Mouse (Mus musculus) limb, embryonic 15.5 days (tissue): ENCODE results near the gene Fam57a. TPM values are rescaled to one million over a fixed set of nuclear protein-coding genes. Genes with fewer than 3 reads are reported as not detected.
"Not testable (repeated sequence)": the region's sequence is repeated elsewhere in the genome, so short reads cannot be mapped to it uniquely, and the experiment has no call there.

Source experiments
- ATAC-seq: fragments of 200-750 bp; cut with Nextera tagmentation; 2 replicates; pipeline ENCODE4 v1.8.0; 2017; ENCODE audit warnings: low read depth, moderate TSS enrichment; ENCODE audit not compliant: insufficient number of reproducible peaks, low FRiP score, low TSS enrichment
- H3K27ac ChIP-seq: fragments of 300-500 bp; sonication (generic); 2 replicates; pipeline ENCODE4 v1.5.1; 2015; ENCODE audit warnings: moderate library complexity, mild to moderate bottlenecking, inconsistent platforms
- H3K27me3 ChIP-seq: fragments of 300-500 bp; sonication (generic); 2 replicates; pipeline ENCODE4 v1.6.1; 2015; ENCODE audit warnings: inconsistent platforms
- H3K36me3 ChIP-seq: fragments of 300-500 bp; sonication (generic); 2 replicates; pipeline ENCODE4 v1.6.1; 2015; ENCODE audit warnings: inconsistent platforms
- H3K4me1 ChIP-seq: fragments of 300-500 bp; sonication (generic); 2 replicates; pipeline ENCODE4 v1.6.1; 2015; ENCODE audit warnings: inconsistent platforms
- H3K4me2 ChIP-seq: fragments of 300-500 bp; sonication (generic); 2 replicates; pipeline ENCODE4 v1.6.1; 2015; ENCODE audit warnings: mild to moderate bottlenecking, inconsistent platforms
- H3K4me3 ChIP-seq: fragments of 300-500 bp; sonication (generic); 2 replicates; pipeline ENCODE4 v1.5.1; 2015; ENCODE audit warnings: mild to moderate bottlenecking, inconsistent platforms
- H3K9ac ChIP-seq: fragments of 300-500 bp; sonication (generic); 2 replicates; pipeline ENCODE4 v1.6.1; 2015; ENCODE audit warnings: inconsistent platforms
- H3K9me3 ChIP-seq: fragments of 300-500 bp; sonication (generic); 2 replicates; pipeline ENCODE4 v1.6.1; 2016; ENCODE audit warnings: inconsistent platforms
- WGBS: fragments of 180-500 bp; shearing (Covaris S2); methylation state at CpG from one replicate; pipeline ENCODE4 v1.1.7; 2015; 5-methylcytosine and 5-hydroxymethylcytosine counted together
- polyA plus RNA-seq: library from polyadenylated mRNA; unstranded; fragments of >200 nt; fragmentation: Nextera tagmentation; extraction: Ambion mirVana; gene quantifications from 2 replicates; pipeline ENCODE4 v1.2.1, GENCODE M21; 2015

Gene Fam57a
- polyA plus RNA-seq, 1 experiment from 2014 or later = 98.1 TPM

- H3K9me3 ChIP-seq = no peaks in the 10 kb centered on the region
- H3K4me2 ChIP-seq = no peak overlapping the region
- 50% methylated on average over 8 of the region's 8 CpGs for WGBS
- H3K27me3 ChIP-seq = no peaks in the 10 kb centered on the region
- no peak overlapping the region for H3K27ac ChIP-seq
- H3K36me3 ChIP-seq = no peaks in the 10 kb centered on the region
- no peak overlapping the region for H3K9ac ChIP-seq
- no peak overlapping the region for H3K4me3 ChIP-seq
- no peak for ATAC-seq
- H3K4me1 ChIP-seq = peaks cover 3% of the 10 kb centered on the region; the same call in 1 of the 2 replicates
Measured at GRCm38 (mm10) chr11:76196275-76196976, 17.0 kb downstream of the Fam57a start.

DNA sequence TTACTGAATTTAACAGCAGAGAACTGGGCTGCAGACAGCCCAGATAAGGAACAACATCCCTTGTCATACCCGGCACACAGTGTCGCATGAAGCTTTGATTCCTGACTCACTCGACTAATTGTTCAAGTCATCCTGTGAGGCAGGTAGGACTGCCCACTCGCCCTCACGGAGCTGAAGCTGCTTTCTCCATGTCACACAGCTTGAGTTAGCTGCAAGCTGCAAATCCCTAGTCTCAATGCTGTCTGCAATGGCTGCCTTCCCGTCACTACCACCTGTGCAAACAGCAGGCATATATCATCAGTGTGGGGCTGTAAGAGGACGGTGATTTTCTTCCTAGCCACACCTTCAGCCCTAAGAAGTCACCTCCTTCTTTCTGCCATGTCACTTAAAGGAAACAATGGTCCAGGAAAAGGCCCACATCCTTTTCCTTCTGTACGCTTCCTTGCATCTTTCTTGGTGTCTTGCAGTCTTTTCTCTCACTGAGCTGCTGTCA, 17.6 kb downstream of the Fam57a start:
- no peak for ATAC-seq
- H3K36me3 ChIP-seq = no peaks in the 10 kb centered on the region
- H3K4me1 ChIP-seq = peaks cover 7% of the 10 kb centered on the region; the same call in 1 of the 2 replicates
- no peaks in the 10 kb centered on the region for H3K9me3 ChIP-seq
- H3K27me3 ChIP-seq = no peaks in the 10 kb centered on the region
- no peak overlapping the region for H3K27ac ChIP-seq
- H3K4me3 ChIP-seq = no peak overlapping the region
- H3K4me2 ChIP-seq = no peak overlapping the region
- 52% methylated on average over 8 of the region's 8 CpGs for WGBS
- H3K9ac ChIP-seq = no peak overlapping the region

- H3K36me3 ChIP-seq = peaks cover 23% of the 10 kb centered on the region
- peak; percentile 97 for ATAC-seq
- peak overlapping the region; percentile 88 for H3K4me3 ChIP-seq
- H3K4me2 ChIP-seq = peak overlapping the region; percentile 88
- H3K27me3 ChIP-seq = no peaks in the 10 kb centered on the region
- no peaks in the 10 kb centered on the region for H3K9me3 ChIP-seq
- under 1% methylated on average over 84 of the region's 90 CpGs for WGBS
- peaks cover 16% of the 10 kb centered on the region for H3K4me1 ChIP-seq
- peak overlapping the region; percentile 89 for H3K27ac ChIP-seq
- peak overlapping the region; percentile 81 for H3K9ac ChIP-seq
Measured at GRCm38 (mm10) chr11:76201761-76202674, 22.5 kb downstream of the Fam57a start.

DNA sequence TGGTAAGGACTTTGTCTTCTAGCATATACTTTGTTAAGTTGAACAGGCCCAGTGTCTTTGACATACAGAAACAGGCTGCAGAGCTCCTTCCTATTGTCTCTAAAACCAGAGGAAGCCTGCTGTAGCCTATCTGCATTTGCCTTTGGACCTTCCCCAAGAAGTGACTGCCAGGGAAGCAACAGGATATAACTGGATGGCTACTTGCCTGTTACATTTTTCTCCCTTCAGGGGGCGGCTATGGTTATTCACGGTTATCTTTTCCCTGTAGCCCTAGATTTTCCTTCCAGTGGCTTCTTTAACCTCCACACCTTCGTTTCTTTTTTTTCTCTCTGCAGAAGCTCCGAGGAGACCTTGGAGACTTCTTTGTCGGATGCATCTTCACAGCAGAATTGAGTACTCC, 27.3 kb downstream of the Fam57a start:
- H3K27ac ChIP-seq = no peak overlapping the region
- H3K4me2 ChIP-seq = no peak overlapping the region
- 91% methylated on average over 5 of the region's 5 CpGs for WGBS
- H3K4me3 ChIP-seq = no peak overlapping the region
- ATAC-seq = no peak
- H3K9me3 ChIP-seq = no peaks in the 10 kb centered on the region
- H3K36me3 ChIP-seq = peaks cover 56% of the 10 kb centered on the region
- H3K4me1 ChIP-seq = peaks cover 13% of the 10 kb centered on the region
- H3K27me3 ChIP-seq = no peaks in the 10 kb centered on the region
- H3K9ac ChIP-seq = no peak overlapping the region

- Histone ChIP-seq H3K4me1 (peaks cover 4% of the 10 kb centered on the region; the same call in 1 of the 2 replicates), H3K4me2 (no peak overlapping the region), H3K27ac (peak overlapping the region; percentile 22; the same call in 1 of the 2 replicates), H3K9ac (no peak overlapping the region), H3K9me3 (no peaks in the 10 kb centered on the region), H3K36me3 (peaks cover 74% of the 10 kb centered on the region), H3K27me3 (no peaks in the 10 kb centered on the region), H3K4me3 (no peak overlapping the region)
- no peak for ATAC-seq
- 74% methylated on average over 13 of the region's 13 CpGs for WGBS
Measured at GRCm38 (mm10) chr11:76210228-76210985, 30.9 kb downstream of the Fam57a start.

GRCm38 (mm10) chr11:76211595-76211994, 32.1 kb downstream of the Fam57a start:
- Histone ChIP-seq H3K4me1 (peaks cover 15% of the 10 kb centered on the region), H3K36me3 (peaks cover 63% of the 10 kb centered on the region)
- not testable (repeated sequence) for H3K27ac ChIP-seq, H3K4me3 ChIP-seq, H3K9me3 ChIP-seq, ATAC-seq, H3K4me2 ChIP-seq, H3K27me3 ChIP-seq, H3K9ac ChIP-seq
- WGBS = 96% methylated on average over 6 of the region's 6 CpGs

DNA sequence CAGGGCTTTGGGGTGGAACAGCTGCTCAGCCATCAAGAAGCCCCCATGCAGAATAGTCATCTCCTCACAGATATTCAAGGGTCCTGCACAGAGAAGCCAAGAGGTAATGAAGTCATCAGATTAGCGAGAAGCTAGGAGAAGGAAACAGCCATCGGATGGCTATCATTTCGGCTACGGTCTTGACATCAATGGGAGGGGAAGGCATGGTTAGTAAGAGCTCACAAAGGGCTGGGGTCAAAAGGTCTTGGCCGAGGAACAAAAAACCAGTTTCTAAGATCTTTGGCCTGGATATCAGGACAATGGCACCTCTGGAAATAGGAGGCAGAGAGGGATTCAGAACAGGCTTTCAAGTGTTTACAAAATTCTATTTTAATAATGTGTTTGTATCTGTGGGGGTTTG, 34.4 kb downstream of the Fam57a start:
- peaks cover 43% of the 10 kb centered on the region for H3K36me3 ChIP-seq
- WGBS = 88% methylated on average over 5 of the region's 5 CpGs

GRCm38 (mm10) chr11:76215011-76215410, 35.5 kb downstream of the Fam57a start:
- Histone ChIP-seq H3K9ac (no peak overlapping the region), H3K9me3 (no peaks in the 10 kb centered on the region), H3K4me3 (no peak overlapping the region), H3K27ac (no peak overlapping the region), H3K36me3 (peaks cover 44% of the 10 kb centered on the region), H3K27me3 (no peaks in the 10 kb centered on the region), H3K4me1 (peaks cover 17% of the 10 kb centered on the region), H3K4me2 (no peak overlapping the region)
- ATAC-seq = no peak
- WGBS = 96% methylated on average over 2 of the region's 2 CpGs

More for the DNA sequence above, 34.4 kb downstream of the Fam57a start:
- no peaks in the 10 kb centered on the region for H3K27me3 ChIP-seq
- H3K4me1 ChIP-seq = peaks cover 20% of the 10 kb centered on the region
- no peak overlapping the region for H3K4me3 ChIP-seq
- H3K9ac ChIP-seq = no peak overlapping the region
- H3K27ac ChIP-seq = no peak overlapping the region
- ATAC-seq = no peak
- H3K9me3 ChIP-seq = no peaks in the 10 kb centered on the region
- no peak overlapping the region for H3K4me2 ChIP-seq

DNA sequence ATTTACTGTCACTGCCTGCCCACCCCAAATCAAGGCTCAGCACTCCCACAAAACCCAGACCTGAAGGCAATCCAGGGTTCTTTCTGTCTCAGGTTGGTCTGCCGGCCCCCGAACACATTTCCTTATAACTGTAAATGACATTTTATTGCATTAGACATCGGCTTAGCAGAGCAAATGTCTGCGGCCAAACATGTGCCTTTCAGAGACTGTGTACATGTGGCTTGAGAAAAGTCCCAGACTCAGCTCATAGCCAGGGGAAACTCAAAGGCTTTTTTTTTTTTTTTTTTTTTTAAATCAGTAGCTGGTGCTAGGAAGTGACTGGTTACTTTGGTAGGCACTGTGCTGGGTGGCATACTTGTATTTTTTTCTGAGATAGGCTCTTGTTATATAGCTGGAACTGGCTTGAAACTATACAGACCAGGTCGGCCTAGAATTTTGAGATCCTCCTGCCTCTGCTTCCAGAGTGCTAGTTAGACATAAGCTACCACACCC, 36.6 kb downstream of the Fam57a start:
- WGBS = 65% methylated on average over 5 of the region's 5 CpGs
- Histone ChIP-seq H3K27ac (peak overlapping the region; percentile 93), H3K9ac (no peak overlapping the region), H3K9me3 (no peaks in the 10 kb centered on the region), H3K4me2 (peak overlapping the region; percentile 68), H3K36me3 (peaks cover 46% of the 10 kb centered on the region), H3K4me1 (peaks cover 16% of the 10 kb centered on the region), H3K4me3 (peak overlapping the region; percentile 57), H3K27me3 (no peaks in the 10 kb centered on the region)
- ATAC-seq = no peak

GRCm38 (mm10) chr11:76216681-76217389, 37.4 kb downstream of the Fam57a start:
- peak; percentile 22; the same call in 1 of the 2 replicates for ATAC-seq
- peak overlapping the region; percentile 64 for H3K9ac ChIP-seq
- peaks cover 53% of the 10 kb centered on the region for H3K36me3 ChIP-seq

GRCm38 (mm10) chr11:76217390-76217800, 37.9 kb downstream of the Fam57a start, which contains the start of the genes Dbil5 and Gemin4:
Dbil5 (plus strand) TSS chr11:76217608.
Gemin4 (minus strand) TSS chr11:76217664.
- H3K36me3 ChIP-seq = peaks cover 52% of the 10 kb centered on the region
- H3K27me3 ChIP-seq = no peaks in the 10 kb centered on the region
- H3K4me2 ChIP-seq = peak within 1 kb of the TSS; percentile 68
- 0% methylated on average over 35 of the region's 35 CpGs for WGBS
- peak; percentile 96 for ATAC-seq
- H3K4me3 ChIP-seq = peak within 1 kb of the TSS; percentile 57
- peak within 1 kb of the TSS; percentile 93 for H3K27ac ChIP-seq
- peak within 1 kb of the TSS; percentile 64 for H3K9ac ChIP-seq
- peaks cover 16% of the 10 kb centered on the region for H3K4me1 ChIP-seq
- H3K9me3 ChIP-seq = no peaks in the 10 kb centered on the region

More at GRCm38 (mm10) chr11:76216681-76217389, 37.4 kb downstream of the Fam57a start:
- H3K27me3 ChIP-seq = no peaks in the 10 kb centered on the region
- peak overlapping the region; percentile 93 for H3K27ac ChIP-seq
- 1% methylated on average over 33 of the region's 33 CpGs for WGBS
- peak overlapping the region; percentile 68 for H3K4me2 ChIP-seq
- H3K4me1 ChIP-seq = peaks cover 16% of the 10 kb centered on the region
- H3K9me3 ChIP-seq = no peaks in the 10 kb centered on the region
- H3K4me3 ChIP-seq = peak overlapping the region; percentile 57
